Mouse (Mus musculus) mouse embryonic stem cell (cell line): ENCODE data around the gene Epc2.

Source experiments
- in situ Hi-C, 2 experiments: fragments of 300-500 bp; cut with MboI; formaldehyde crosslinking; loops; 1 replicate in 1 of 2; 3 replicates in 1 of 2; pipeline ENCODE4 v1.14.3; 2019 to 2020; ENCODE audit warnings: low sequenced_read_pairs in 2 of 2, low pct_unique_long_range_greater_than_20kb in 1 of 2, mixed read lengths in 1 of 2; ENCODE audit not compliant: unreplicated experiment in 1 of 2

Gene Epc2

GRCm38 (mm10) chr2:49548492-49548891 is 97.2 kb downstream of the Epc2 start:
- in situ Hi-C loops, result no loop called here

- in situ Hi-C loops, result no loop called here
Measured at GRCm38 (mm10) chr2:49553096-49553495, 101.8 kb downstream of the Epc2 start.

- in situ Hi-C loops, result no loop called here
Measured at GRCm38 (mm10) chr2:49557339-49557738, 106.1 kb downstream of the Epc2 start.

- in situ Hi-C loops, result no loop called here
Measured at GRCm38 (mm10) chr2:49558361-49558760, 107.1 kb downstream of the Epc2 start.

- in situ Hi-C loops, result no loop called here
Measured at GRCm38 (mm10) chr2:49562688-49563350, 111.5 kb downstream of the Epc2 start.

GRCm38 (mm10) chr2:49569862-49570777 is 118.8 kb downstream of the Epc2 start:
- in situ Hi-C loops, result no loop called here

- in situ Hi-C loops, result no loop called here
Measured at GRCm38 (mm10) chr2:49570778-49571101, 119.5 kb downstream of the Epc2 start.

- in situ Hi-C loops, result no loop called here
Measured at GRCm38 (mm10) chr2:49571159-49571920, 120.1 kb downstream of the Epc2 start.

GRCm38 (mm10) chr2:49572111-49572642 is 120.9 kb downstream of the Epc2 start:
- in situ Hi-C loops, result no loop called here

GRCm38 (mm10) chr2:49572684-49573083 is 121.4 kb downstream of the Epc2 start:
- in situ Hi-C loops, result no loop called here

- in situ Hi-C loops, result no loop called here
Measured at GRCm38 (mm10) chr2:49573282-49573681, 122.0 kb downstream of the Epc2 start.

GRCm38 (mm10) chr2:49580585-49580984 is 129.3 kb downstream of the Epc2 start:
- in situ Hi-C loops, result no loop called here

- in situ Hi-C loops, result no loop called here
Measured at GRCm38 (mm10) chr2:49582546-49582945, 131.3 kb downstream of the Epc2 start.

GRCm38 (mm10) chr2:49583311-49583710 is 132.0 kb downstream of the Epc2 start:
- in situ Hi-C loops, result no loop called here

- in situ Hi-C loops, result no loop called here
Measured at GRCm38 (mm10) chr2:49590450-49590849, 139.2 kb downstream of the Epc2 start.

GRCm38 (mm10) chr2:49592926-49593325 is 141.6 kb downstream of the Epc2 start:
- in situ Hi-C loops, result no loop called here

- in situ Hi-C loops, result no loop called here
Measured at GRCm38 (mm10) chr2:49594886-49595285, 143.6 kb downstream of the Epc2 start.

GRCm38 (mm10) chr2:49596318-49596717 is 145.0 kb downstream of the Epc2 start:
- in situ Hi-C loops, result no loop called here
